Mouse (Mus musculus): ENCODE measurements around the gene Cdc42bpa. TPM values are rescaled to one million over a fixed set of nuclear protein-coding genes. Genes with fewer than 3 reads are reported as not detected.

Cdc42bpa gene
- polyA plus RNA-seq, 1 experiment: 20.2 TPM

DNA sequence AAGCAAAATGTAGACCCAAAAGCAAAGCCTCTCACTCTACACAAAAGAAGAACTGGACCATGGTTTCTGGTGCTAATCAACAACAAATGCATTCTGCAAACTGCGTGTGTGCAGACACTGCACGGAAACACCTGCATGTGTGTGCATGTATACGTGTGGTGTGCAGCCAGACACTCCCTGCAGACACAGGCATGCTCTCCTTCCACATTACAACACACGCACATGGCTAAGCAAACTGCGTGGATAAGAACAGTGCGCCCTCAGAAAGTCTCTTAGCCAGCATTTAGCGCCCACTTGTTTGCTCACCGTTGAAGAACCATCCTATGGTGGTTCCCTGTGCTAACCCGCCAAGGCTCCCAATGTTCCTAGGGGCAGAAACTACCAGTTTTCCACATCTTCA, 233.8 kb downstream of the Cdc42bpa start:
- peaks cover 38% of the 10 kb centered on the region for H3K4me1 ChIP-seq (ENCODE audit: control insufficient read depth, insufficient read depth, low read length)
- 76% methylated on average over 9 of the region's 9 CpGs for WGBS
- no peaks in the 10 kb centered on the region for H3K36me3 ChIP-seq (ENCODE audit: control insufficient read depth, insufficient read depth, low read length)
- H3K27me3 ChIP-seq (replicated peaks; ENCODE audit: control insufficient read depth, insufficient read depth, low read length): no peaks in the 10 kb centered on the region
- no peak for DNase-seq
- peak overlapping the region; percentile 68; the same call in 1 of the 2 replicates for H3K27ac ChIP-seq (ENCODE audit: insufficient read depth, low read depth, low read length)
- H3K4me3 ChIP-seq (ENCODE audit: insufficient read depth, low read depth, low read length): peak overlapping the region; percentile 83
- TF ChIP-seq CTCF (conservative IDR thresholded peaks at IDR 0.05; ENCODE audit: insufficient read depth, insufficient read length, low read depth, low read length): no peak

DNA sequence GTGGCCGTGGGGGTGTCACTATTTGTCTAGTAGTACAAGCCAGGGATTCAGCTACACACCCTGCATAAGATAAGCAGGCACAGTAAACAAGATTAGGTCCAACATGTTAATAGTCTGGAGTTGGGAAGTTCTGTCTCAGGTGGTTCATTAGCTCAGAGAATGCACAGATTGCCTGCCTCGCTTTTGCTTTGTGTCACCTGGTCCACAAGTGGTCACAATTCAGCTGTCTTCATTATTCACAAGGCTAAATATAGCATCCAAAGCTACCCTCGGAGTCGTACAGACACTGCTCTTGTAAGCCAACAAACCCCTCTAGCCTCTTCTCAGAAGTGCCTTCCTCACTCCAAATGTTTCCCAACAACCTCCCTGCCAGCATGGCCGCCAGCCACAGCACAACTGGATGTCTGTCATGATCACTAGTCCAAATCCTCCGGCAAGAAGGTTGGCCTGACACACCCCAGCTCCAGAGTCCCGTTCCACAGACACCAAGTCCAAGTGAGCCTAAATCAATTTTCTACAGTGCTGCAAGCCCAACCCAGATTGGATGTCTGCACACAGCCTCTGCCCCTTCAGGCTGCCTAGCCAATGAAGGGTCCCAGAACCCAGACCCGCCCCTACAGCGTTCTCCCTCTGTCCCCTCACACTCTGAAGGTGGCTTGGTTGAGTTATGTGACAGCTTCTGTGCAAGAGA, 234.7 kb downstream of the Cdc42bpa start:
- Histone ChIP-seq H3K36me3 (ENCODE audit: control insufficient read depth, insufficient read depth, low read length) (no peaks in the 10 kb centered on the region), H3K27me3 (replicated peaks; ENCODE audit: control insufficient read depth, insufficient read depth, low read length) (no peaks in the 10 kb centered on the region), H3K4me3 (ENCODE audit: insufficient read depth, low read depth, low read length) (peak overlapping the region; percentile 83), H3K27ac (ENCODE audit: insufficient read depth, low read depth, low read length) (peak overlapping the region; percentile 77), H3K4me1 (ENCODE audit: control insufficient read depth, insufficient read depth, low read length) (peaks cover 36% of the 10 kb centered on the region)
- peak; percentile 90 for DNase-seq
- TF ChIP-seq POLR2A (IDR thresholded peaks at IDR 0.05; ENCODE audit: low read depth, low read length) (no peak), CTCF (conservative IDR thresholded peaks at IDR 0.05; ENCODE audit: insufficient read depth, insufficient read length, low read depth, low read length) (no peak)
- 12% methylated on average over 9 of the region's 9 CpGs for WGBS

DNA sequence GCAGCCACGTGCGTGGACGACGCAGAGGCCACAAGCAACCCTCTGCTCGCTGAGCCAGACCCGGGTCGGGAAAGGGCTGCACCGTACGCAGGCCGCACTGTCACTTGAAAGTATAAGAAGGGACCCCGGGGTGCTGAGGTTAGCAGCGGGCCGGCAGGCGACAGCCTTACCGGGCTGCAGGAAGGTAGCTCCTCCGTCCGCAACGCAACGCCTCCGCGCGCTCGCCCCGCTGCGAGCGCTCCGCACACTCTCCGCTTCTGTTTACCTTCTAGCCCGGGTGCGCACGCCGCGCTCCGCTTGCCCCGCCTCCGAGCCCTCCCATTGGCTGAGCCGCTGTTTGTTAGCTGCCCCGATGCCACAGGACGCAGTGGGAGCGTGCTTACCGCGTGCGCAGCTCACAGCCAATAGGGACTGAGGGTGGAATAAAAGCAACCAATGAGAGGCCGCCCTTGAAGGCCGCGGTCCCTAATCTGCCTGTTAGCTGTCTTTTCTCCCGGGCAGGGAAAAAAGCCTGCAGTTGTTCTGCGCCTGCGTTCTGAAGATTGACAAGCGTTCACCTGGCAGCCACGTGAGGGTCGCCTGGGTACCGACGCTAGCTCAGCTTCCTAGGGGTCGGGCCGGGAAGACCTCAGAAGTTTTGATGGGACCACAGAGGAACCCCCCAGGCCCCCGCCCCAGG, 235.6 kb downstream of the Cdc42bpa start:
- H3K27ac ChIP-seq (ENCODE audit: insufficient read depth, low read depth, low read length): peak overlapping the region; percentile 77
- peak; percentile 99 for DNase-seq

DNA sequence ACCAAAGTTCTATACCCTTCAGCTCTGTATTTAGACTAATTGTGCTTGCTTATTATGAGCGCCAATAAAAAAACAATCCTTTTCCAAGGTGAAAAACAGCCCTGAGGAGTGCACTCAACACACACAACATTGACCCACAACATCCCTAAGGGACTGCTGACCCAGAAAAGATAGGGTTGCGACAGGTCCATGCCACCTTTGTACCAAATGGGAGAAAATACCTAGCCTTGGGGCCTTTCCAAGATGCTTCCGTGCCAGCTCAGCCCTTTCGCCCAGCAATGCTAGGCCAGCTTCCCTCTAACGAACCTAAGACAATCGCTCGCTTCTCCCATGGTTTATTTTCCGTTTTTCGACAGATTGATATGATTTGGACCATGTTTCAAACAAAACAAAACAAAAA, 236.2 kb downstream of the Cdc42bpa start:
- TF ChIP-seq CTCF (conservative IDR thresholded peaks at IDR 0.05; ENCODE audit: insufficient read depth, insufficient read length, low read depth, low read length) (no peak), POLR2A (IDR thresholded peaks at IDR 0.05; ENCODE audit: low read depth, low read length) (no peak)
- Histone ChIP-seq H3K27ac (ENCODE audit: insufficient read depth, low read depth, low read length) (peak overlapping the region; percentile 63), H3K36me3 (ENCODE audit: control insufficient read depth, insufficient read depth, low read length) (no peaks in the 10 kb centered on the region), H3K4me3 (ENCODE audit: insufficient read depth, low read depth, low read length) (no peak overlapping the region), H3K4me1 (ENCODE audit: control insufficient read depth, insufficient read depth, low read length) (peaks cover 29% of the 10 kb centered on the region), H3K27me3 (replicated peaks; ENCODE audit: control insufficient read depth, insufficient read depth, low read length) (no peaks in the 10 kb centered on the region)
- 75% methylated on average over 9 of the region's 9 CpGs for WGBS
- DNase-seq: peak; percentile 90

More for the DNA sequence above, 235.6 kb downstream of the Cdc42bpa start:
- WGBS: under 1% methylated on average over 57 of the region's 57 CpGs
- TF ChIP-seq CTCF (conservative IDR thresholded peaks at IDR 0.05; ENCODE audit: insufficient read depth, insufficient read length, low read depth, low read length): no peak
- TF ChIP-seq POLR2A (IDR thresholded peaks at IDR 0.05; ENCODE audit: low read depth, low read length): peak; percentile 61
- Histone ChIP-seq H3K4me3 (ENCODE audit: insufficient read depth, low read depth, low read length) (peak overlapping the region; percentile 83), H3K27me3 (replicated peaks; ENCODE audit: control insufficient read depth, insufficient read depth, low read length) (no peaks in the 10 kb centered on the region), H3K36me3 (ENCODE audit: control insufficient read depth, insufficient read depth, low read length) (no peaks in the 10 kb centered on the region), H3K4me1 (ENCODE audit: control insufficient read depth, insufficient read depth, low read length) (peaks cover 34% of the 10 kb centered on the region)

DNA sequence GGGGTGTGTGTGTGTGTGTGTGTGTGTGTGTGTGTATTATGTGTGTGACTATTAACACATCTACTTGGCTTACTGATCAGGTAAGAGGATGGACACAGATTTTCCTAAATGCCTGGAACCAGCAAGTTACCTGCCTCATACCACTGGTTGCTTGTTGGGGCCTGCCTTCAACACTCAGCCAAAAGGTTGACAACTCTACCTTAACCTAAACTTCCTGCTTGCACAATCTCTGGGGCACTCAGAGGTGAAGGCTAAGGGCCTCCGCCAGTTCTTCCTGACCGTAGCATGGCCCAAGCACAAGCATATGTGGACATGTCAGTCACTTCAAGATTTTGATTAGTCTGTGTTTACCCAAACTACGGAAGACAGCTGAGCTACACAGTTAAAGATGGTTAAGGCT, 237.7 kb downstream of the Cdc42bpa start:
- Histone ChIP-seq H3K4me1 (ENCODE audit: control insufficient read depth, insufficient read depth, low read length) (peaks cover 19% of the 10 kb centered on the region), H3K27ac (ENCODE audit: insufficient read depth, low read depth, low read length) (no peak overlapping the region), H3K36me3 (ENCODE audit: control insufficient read depth, insufficient read depth, low read length) (no peaks in the 10 kb centered on the region), H3K4me3 (ENCODE audit: insufficient read depth, low read depth, low read length) (no peak overlapping the region), H3K27me3 (replicated peaks; ENCODE audit: control insufficient read depth, insufficient read depth, low read length) (no peaks in the 10 kb centered on the region)
- WGBS: 87% methylated on average over 3 of the region's 3 CpGs
- no peak for DNase-seq
- TF ChIP-seq POLR2A (IDR thresholded peaks at IDR 0.05; ENCODE audit: low read depth, low read length) (no peak), CTCF (conservative IDR thresholded peaks at IDR 0.05; ENCODE audit: insufficient read depth, insufficient read length, low read depth, low read length) (no peak)

DNA sequence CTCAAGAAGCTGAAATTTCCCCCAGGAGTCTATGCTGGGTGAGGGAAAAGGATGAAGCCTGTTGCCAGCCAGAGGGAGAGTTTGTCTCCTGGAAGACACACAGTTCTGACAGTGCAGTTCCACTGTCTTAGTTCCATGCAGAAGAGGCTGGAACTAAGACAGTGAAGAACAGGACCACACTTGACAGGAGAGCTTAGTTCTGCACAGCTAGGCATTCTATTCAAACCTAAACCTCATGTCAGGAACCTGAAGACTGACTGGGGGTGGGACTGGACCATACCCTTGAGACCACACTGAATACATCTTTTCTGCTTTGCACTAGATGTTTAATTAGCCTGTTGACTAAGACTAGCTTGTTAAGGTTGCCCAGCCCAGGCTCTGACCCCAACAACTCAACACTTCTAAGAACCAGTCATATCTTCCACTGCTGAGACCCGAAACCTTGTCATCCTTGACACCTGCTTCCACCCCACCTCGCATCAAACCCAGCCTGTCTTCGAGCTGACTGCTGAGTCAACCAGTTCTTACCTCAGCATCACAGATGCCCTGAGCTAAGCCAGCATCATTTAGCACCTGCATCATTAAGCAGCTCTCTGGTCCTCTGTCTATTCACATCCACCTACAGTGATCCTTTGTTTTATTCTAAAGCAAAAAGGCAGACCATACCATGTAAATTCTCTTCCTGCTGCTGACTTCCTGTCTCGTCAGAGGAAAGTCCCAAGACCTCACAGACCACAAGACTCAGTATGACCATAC, 238.9 kb downstream of the Cdc42bpa start, which contains the start of gene Coq8a:
Gene Coq8a (minus strand): TSS at position 644 of the 756 bp plus-strand sequence.
- peaks cover 15% of the 10 kb centered on the region for H3K4me1 ChIP-seq (ENCODE audit: control insufficient read depth, insufficient read depth, low read length)
- TF ChIP-seq POLR2A (IDR thresholded peaks at IDR 0.05; ENCODE audit: low read depth, low read length) (no peak), CTCF (conservative IDR thresholded peaks at IDR 0.05; ENCODE audit: insufficient read depth, insufficient read length, low read depth, low read length) (no peak)
- H3K27ac ChIP-seq (ENCODE audit: insufficient read depth, low read depth, low read length): no peak within 1 kb of the TSS
- H3K27me3 ChIP-seq (replicated peaks; ENCODE audit: control insufficient read depth, insufficient read depth, low read length): no peaks in the 10 kb centered on the region
- WGBS: 70% methylated on average over 4 of the region's 4 CpGs
- no peak for DNase-seq
- no peak within 1 kb of the TSS for H3K4me3 ChIP-seq (ENCODE audit: insufficient read depth, low read depth, low read length)
- H3K36me3 ChIP-seq (ENCODE audit: control insufficient read depth, insufficient read depth, low read length): no peaks in the 10 kb centered on the region

DNA sequence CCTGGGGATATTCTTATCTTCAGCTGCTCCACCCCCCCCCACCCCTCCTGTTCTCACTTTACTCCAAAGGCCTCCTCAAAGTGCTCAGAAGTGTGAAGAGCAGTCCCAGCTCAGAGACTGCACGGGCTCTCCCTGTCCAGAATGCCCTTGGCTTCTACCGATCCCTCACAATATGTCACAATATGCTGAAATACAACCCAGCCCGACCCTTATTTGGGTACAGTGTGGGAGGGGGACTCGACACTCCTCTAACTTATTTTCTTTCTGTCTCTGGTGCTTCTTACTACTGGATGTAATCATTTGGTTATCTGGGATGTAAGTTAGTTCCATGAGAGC, 239.4 kb downstream of the Cdc42bpa start:
- 51% methylated on average over 4 of the region's 4 CpGs for WGBS
- H3K36me3 ChIP-seq (ENCODE audit: control insufficient read depth, insufficient read depth, low read length): no peaks in the 10 kb centered on the region
- H3K4me3 ChIP-seq (ENCODE audit: insufficient read depth, low read depth, low read length): no peak overlapping the region
- no peak overlapping the region for H3K27ac ChIP-seq (ENCODE audit: insufficient read depth, low read depth, low read length)
- H3K27me3 ChIP-seq (replicated peaks; ENCODE audit: control insufficient read depth, insufficient read depth, low read length): no peaks in the 10 kb centered on the region
- peaks cover 10% of the 10 kb centered on the region for H3K4me1 ChIP-seq (ENCODE audit: control insufficient read depth, insufficient read depth, low read length)
- TF ChIP-seq CTCF (conservative IDR thresholded peaks at IDR 0.05; ENCODE audit: insufficient read depth, insufficient read length, low read depth, low read length) (no peak), POLR2A (IDR thresholded peaks at IDR 0.05; ENCODE audit: low read depth, low read length) (no peak)
- no peak for DNase-seq

Data from kidney, adult 2 months (tissue).